9 mouse cellular contexts compared by ENCODE assay signal in genomic region chr3:101805562-101806004, GRCm38 (mm10). TPM values are rescaled to one million over a fixed set of nuclear protein-coding genes. Genes with fewer than 3 reads are reported as not detected.
DNase-seq lines count a peak whose midpoint lies in the region; ATAC-seq and TF ChIP-seq lines count a peak whose summit lies in the region.
"Had no signal": no experiment of that assay in that cellular context is flagged by ENCODE, and none has a peak within 500 bp of the region (broad histone marks: within the 10 kb centered on the region; RNA-seq: fewer than 3 reads in every experiment).

No protein-coding gene starts in this region.

- no peaks in the 10 kb centered on the region for H3K36me3 ChIP-seq in midbrain, embryonic 10.5 days
- H3K36me3 ChIP-seq in midbrain, postnatal 0 days (ENCODE audit: insufficient read depth, low read length), result no peaks in the 10 kb centered on the region

- H3K9me3 ChIP-seq in midbrain, embryonic 10.5 days (replicated peaks), result no peaks in the 10 kb centered on the region
- no peaks in the 10 kb centered on the region for H3K9me3 ChIP-seq in midbrain, postnatal 0 days (ENCODE audit: low read length)

- intact Hi-C loops in heart, postnatal 14 days (cut with DNase I), result loop anchor here (2.0 kb wide), 3 partner anchors 93 to 299 kb away; partner anchors contain the start of gene Atp1a1

- WGBS in midbrain, embryonic 10.5 days, result 27% methylated on average over 13 of the region's 13 CpGs
- WGBS in midbrain, postnatal 0 days, result 35% methylated on average over 13 of the region's 13 CpGs
- WGBS in large intestine, adult 2 months, result 27% methylated on average over 13 of the region's 13 CpGs
- WGBS in olfactory bulb, adult 2 months, result 72% methylated on average over 13 of the region's 13 CpGs

- H3K9ac ChIP-seq in midbrain, postnatal 0 days (replicated peaks; ENCODE audit: low read length, poor library complexity, severe bottlenecking), result no peak overlapping the region

- no peak for TF ChIP-seq CTCF in midbrain, postnatal 0 days (IDR thresholded peaks at IDR 0.05)
- peak; percentile 19; the same call in 1 of the 2 replicates for TF ChIP-seq CTCF in olfactory bulb, adult 2 months (IDR thresholded peaks at IDR 0.05; ENCODE audit: insufficient read depth, low read depth, low read length)

- H3K4me1 ChIP-seq in midbrain, embryonic 10.5 days, result peaks cover 50% of the 10 kb centered on the region
- H3K4me1 ChIP-seq in midbrain, postnatal 0 days (ENCODE audit: insufficient read depth, low read length), result 0 out of 2 replicates have a peak, but pooled peaks cover 3% of the 10 kb centered on the region
- H3K4me1 ChIP-seq in olfactory bulb, adult 2 months (ENCODE audit: control insufficient read depth, insufficient read depth, low read length), result peaks cover 14% of the 10 kb centered on the region

- DNase-seq in midbrain, embryonic 10.5 days (ENCODE audit: low spot score), result peak; percentile 46
- no peak for DNase-seq in midbrain, postnatal 0 days (ENCODE audit: low spot score)
- peak; percentile 57 to 62 for DNase-seq in heart, postnatal 14 days
- DNase-seq in large intestine, adult 2 months (ENCODE audit: low read depth, low spot score), result peak; percentile 89
- DNase-seq in ovary, adult 18-20 months (ENCODE audit: low spot score), result no peak
- DNase-seq in right cerebral cortex, postnatal 14 days, result no peak

- H3K4me2 ChIP-seq in midbrain, postnatal 0 days (ENCODE audit: low read depth, low read length, poor library complexity, severe bottlenecking), result no peak overlapping the region

- no peak overlapping the region for H3K4me3 ChIP-seq in midbrain, embryonic 10.5 days
- no peak overlapping the region for H3K4me3 ChIP-seq in midbrain, postnatal 0 days (ENCODE audit: low read depth, low read length)
- H3K4me3 ChIP-seq in olfactory bulb, adult 2 months (ENCODE audit: insufficient read depth, low read depth, low read length), result no peak overlapping the region

- H3K27me3 ChIP-seq in midbrain, embryonic 10.5 days (ENCODE audit: low read depth, poor library complexity, severe bottlenecking), result peaks cover 31% of the 10 kb centered on the region
- H3K27me3 ChIP-seq in midbrain, postnatal 0 days (ENCODE audit: insufficient read depth, low read length), result no peaks in the 10 kb centered on the region; the same call in 1 of the 2 replicates

- TF ChIP-seq POLR2A in olfactory bulb, adult 2 months (IDR thresholded peaks at IDR 0.05; ENCODE audit: insufficient read depth, low read depth, low read length), result no peak

- no peak for ATAC-seq in midbrain, postnatal 0 days (ENCODE audit: low FRiP score)
- no peak for ATAC-seq in CD4-positive, CD25-positive, alpha-beta regulatory T cell, adult 4 months

- peak overlapping the region; percentile 53 for H3K27ac ChIP-seq in midbrain, embryonic 10.5 days (replicated peaks)
- H3K27ac ChIP-seq in midbrain, postnatal 0 days (ENCODE audit: low read depth, low read length), result no peak overlapping the region
- no peak overlapping the region for H3K27ac ChIP-seq in olfactory bulb, adult 2 months (ENCODE audit: insufficient read depth, low read depth, low read length)

RNA-seq across cellular contexts. Expression of gene Mab21l3, which starts 43.2 kb away (rescaled TPM):
- polyA plus RNA-seq in midbrain, embryonic 10.5 days (2016; fragmentation: Nextera tagmentation; extraction: Ambion mirVana), result 0.43 and 0.60 TPM in 2 replicates
- 0.22 and 0.33 TPM in 2 replicates for total RNA-seq in midbrain, postnatal 0 days (2014; rRNA removed)
- polyA plus RNA-seq in midbrain, postnatal 0 days (2015; fragmentation: Nextera tagmentation; extraction: Ambion mirVana), result not detected in 2 replicates
- total RNA-seq in heart, postnatal 14 days (2021), result not detected
- polyA plus RNA-seq in large intestine, adult 2 months (2012; rRNA removed), result 0.49 and 0.51 TPM in 2 replicates
- not detected in 2 replicates for polyA plus RNA-seq in olfactory bulb, adult 2 months (2012; ENCODE audit: insufficient read depth, insufficient read length, low replicate concordance, missing spikeins)
- not detected for polyA plus RNA-seq in CD4-positive, CD25-positive, alpha-beta regulatory T cell, adult 4 months (2017; shearing (Covaris generic))
- total RNA-seq: hematopoietic stem cell, adult 5-6 weeks had no signal

Comparison
In these comparisons a context has a peak if more than half of its experiments do, and no peak if none do; other contexts are left out.
1. DNase-seq: peak in midbrain, embryonic 10.5 days (single experiment), heart, postnatal 14 days (2 of 2) and large intestine, adult 2 months (single experiment); none in midbrain, postnatal 0 days (single experiment), ovary, adult 18-20 months (single experiment) and right cerebral cortex, postnatal 14 days (single experiment).